Mouse (Mus musculus) heart, embryonic 11.5 days (tissue): Measurements from ENCODE around the gene Sh3bgrl2. TPM values are rescaled to one million over a fixed set of nuclear protein-coding genes. Genes with fewer than 3 reads are reported as not detected.
A peak's percentile ranks its signal among the peaks of the same experiment; 100 is the strongest.

Experiments
- ATAC-seq: fragments of 200-750 bp; cut with Nextera tagmentation; replicated peaks from 2 replicates; pipeline ENCODE4 v1.8.0; 2017; ENCODE audit warnings: moderate library complexity; ENCODE audit not compliant: insufficient number of reproducible peaks, low FRiP score, low TSS enrichment
- H3K27ac ChIP-seq: fragments of 300-500 bp; sonication (generic); 2 replicates; pipeline ENCODE4 v1.5.1; 2014; ENCODE audit warnings: mild to moderate bottlenecking, low read depth, low read length
- H3K27me3 ChIP-seq: fragments of 300-500 bp; sonication (generic); 2 replicates; pipeline ENCODE4 v1.6.1; 2014; ENCODE audit warnings: mild to moderate bottlenecking, low read length, mixed read lengths; ENCODE audit not compliant: control insufficient read depth, insufficient read depth
- H3K36me3 ChIP-seq: fragments of 300-500 bp; sonication (generic); 2 replicates; pipeline ENCODE4 v1.6.1; 2014; ENCODE audit warnings: mild to moderate bottlenecking, low read length, moderate library complexity, mixed read lengths; ENCODE audit not compliant: control insufficient read depth, insufficient read depth
- H3K4me1 ChIP-seq: fragments of 300-500 bp; sonication (generic); 2 replicates; pipeline ENCODE4 v1.6.1; 2014; ENCODE audit warnings: low read length; ENCODE audit not compliant: control insufficient read depth, insufficient read depth
- H3K4me2 ChIP-seq: fragments of 300-500 bp; sonication (generic); 2 replicates; pipeline ENCODE4 v1.6.1; 2014; ENCODE audit warnings: mild to moderate bottlenecking, moderate library complexity
- H3K4me3 ChIP-seq: fragments of 300-500 bp; sonication (generic); 2 replicates; pipeline ENCODE4 v1.5.1; 2014; ENCODE audit warnings: low read depth, low read length
- H3K9ac ChIP-seq: fragments of 300-500 bp; sonication (generic); 2 replicates; pipeline ENCODE4 v1.6.1; 2014; ENCODE audit warnings: mild to moderate bottlenecking, low read depth, low read length, moderate library complexity
- H3K9me3 ChIP-seq: fragments of 300-500 bp; sonication (generic); replicated peaks from 2 replicates; pipeline ENCODE4 v1.6.1; 2016; ENCODE audit warnings: low read length; ENCODE audit not compliant: control insufficient read depth
- WGBS: fragments of 180-500 bp; shearing (Covaris S2); extraction: QIAGEN DNeasy Blood & Tissue Kit; methylation state at CpG from one replicate; pipeline ENCODE4 v1.1.7; 2014; ENCODE audit not compliant: insufficient replicate concordance; 5-methylcytosine and 5-hydroxymethylcytosine counted together
- polyA plus RNA-seq: library from polyadenylated mRNA; unstranded; fragments of >200 nt; fragmentation: Nextera tagmentation; extraction: Ambion mirVana; gene quantifications from 2 replicates; pipeline ENCODE4 v1.2.1, GENCODE M21; 2014

Gene Sh3bgrl2
- polyA plus RNA-seq, 1 experiment from 2014 or later, result 22.4 TPM

DNA sequence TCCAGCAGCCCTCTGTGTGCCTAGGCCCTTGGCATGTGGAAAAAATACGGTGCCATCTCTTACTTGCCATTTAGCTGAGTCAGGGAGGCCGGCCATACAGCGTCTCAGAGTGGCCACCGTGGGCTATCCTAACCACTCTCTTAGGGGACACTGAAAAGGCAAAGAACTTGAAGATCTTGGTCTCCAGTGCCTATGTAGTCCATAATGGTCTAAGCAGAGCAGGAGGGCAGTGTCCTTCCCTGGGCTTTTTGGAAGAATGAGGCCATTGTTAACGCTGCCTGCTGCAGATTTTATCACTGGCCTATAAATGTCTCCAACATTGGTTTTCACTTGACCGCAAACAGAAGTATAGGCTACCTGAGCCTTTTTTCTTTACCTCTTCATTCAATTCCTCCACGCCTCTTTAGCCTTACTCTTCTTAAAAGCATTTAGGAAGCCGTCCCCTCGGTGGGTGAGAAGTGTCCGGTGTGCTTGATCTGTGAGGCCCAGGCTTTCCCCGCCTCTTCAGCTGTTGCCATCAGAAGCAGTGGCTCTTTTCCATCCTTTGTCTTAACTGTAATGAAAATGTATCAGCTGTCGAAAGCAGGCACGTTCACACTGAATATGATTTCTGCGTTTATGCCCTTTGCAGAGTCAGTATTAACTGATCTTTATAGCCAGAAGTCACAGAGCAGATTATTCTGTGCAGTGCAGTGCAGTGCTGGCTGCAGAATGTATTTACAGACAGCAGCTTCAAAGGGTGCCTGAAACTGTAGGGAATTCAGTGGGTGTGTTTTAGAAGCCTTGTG, 41.7 kb downstream of the Sh3bgrl2 start:
- WGBS, result 56% methylated on average over 14 of the region's 14 CpGs

DNA sequence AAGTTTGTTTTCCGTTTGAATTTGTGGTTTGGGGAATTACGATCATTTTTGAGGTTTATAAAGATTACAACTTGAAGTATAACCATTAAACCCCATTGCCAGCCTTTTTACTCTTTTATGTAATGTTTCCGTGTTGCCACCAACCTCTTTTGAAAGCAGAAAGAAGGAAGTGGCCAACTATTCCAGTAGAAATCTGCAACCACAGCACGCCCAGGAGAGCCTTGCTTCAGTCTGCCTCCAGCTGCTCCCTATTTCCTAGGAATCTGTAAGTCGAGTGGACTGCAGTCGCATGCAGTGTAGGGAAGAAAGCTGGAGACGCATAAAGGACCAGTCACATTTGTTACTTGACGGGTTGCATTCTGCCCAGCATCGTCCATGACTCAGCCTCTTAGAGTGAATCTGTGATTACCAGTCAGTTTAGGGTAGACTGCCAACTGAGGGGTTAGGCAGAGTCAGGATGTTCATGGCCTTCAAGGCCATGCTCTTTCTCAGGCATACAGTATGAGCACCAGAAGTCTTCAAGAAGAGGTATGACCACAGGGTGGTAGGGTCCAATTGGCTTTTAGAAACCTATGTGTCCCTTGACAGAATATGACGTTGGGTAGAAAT, 43.8 kb downstream of the Sh3bgrl2 start:
- Histone ChIP-seq H3K27me3 (no peaks in the 10 kb centered on the region), H3K9ac (no peak overlapping the region), H3K4me3 (no peak overlapping the region), H3K4me2 (no peak overlapping the region), H3K9me3 (no peaks in the 10 kb centered on the region), H3K4me1 (peaks cover 6% of the 10 kb centered on the region), H3K36me3 (no peaks in the 10 kb centered on the region), H3K27ac (no peak overlapping the region)
- no peak for ATAC-seq
- 86% methylated on average over 10 of the region's 10 CpGs for WGBS

More for the DNA sequence above, 41.7 kb downstream of the Sh3bgrl2 start:
- H3K27ac ChIP-seq, result no peak overlapping the region
- ATAC-seq, result no peak
- no peaks in the 10 kb centered on the region for H3K36me3 ChIP-seq
- H3K9me3 ChIP-seq, result no peaks in the 10 kb centered on the region
- H3K27me3 ChIP-seq, result no peaks in the 10 kb centered on the region
- no peak overlapping the region for H3K4me3 ChIP-seq
- no peak overlapping the region for H3K9ac ChIP-seq
- peaks cover 6% of the 10 kb centered on the region for H3K4me1 ChIP-seq
- no peak overlapping the region for H3K4me2 ChIP-seq

- WGBS, result 80% methylated on average over 5 of the region's 5 CpGs
- H3K4me1 ChIP-seq, result peaks cover 6% of the 10 kb centered on the region
- no peak overlapping the region for H3K4me2 ChIP-seq
- no peaks in the 10 kb centered on the region for H3K36me3 ChIP-seq
- no peak overlapping the region for H3K27ac ChIP-seq
- ATAC-seq, result no peak
- no peak overlapping the region for H3K4me3 ChIP-seq
- no peak overlapping the region for H3K9ac ChIP-seq
- no peaks in the 10 kb centered on the region for H3K9me3 ChIP-seq
- no peaks in the 10 kb centered on the region for H3K27me3 ChIP-seq
Measured at GRCm38 (mm10) chr9:83593811-83594210, 45.7 kb downstream of the Sh3bgrl2 start.

DNA sequence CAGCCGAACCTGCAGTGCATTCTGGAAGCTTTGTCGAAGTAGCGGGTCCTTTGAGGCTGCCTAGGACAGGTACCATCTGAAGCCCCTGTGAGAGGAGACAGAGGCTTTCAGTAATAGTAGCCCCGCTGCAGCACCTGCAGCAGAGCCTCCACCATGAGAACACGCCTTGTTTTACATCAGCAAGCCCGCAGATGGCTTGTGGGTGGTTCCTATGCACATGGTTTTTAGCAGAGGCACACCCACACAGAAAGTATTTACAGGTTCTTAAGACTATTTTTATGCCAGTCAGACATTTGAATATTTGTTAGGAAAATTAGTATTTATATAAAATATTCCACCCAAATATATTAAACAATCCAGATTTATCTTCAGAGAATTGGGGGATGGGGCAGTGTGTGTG, 48.0 kb downstream of the Sh3bgrl2 start:
- no peaks in the 10 kb centered on the region; the same call in 1 of the 2 replicates for H3K4me1 ChIP-seq
- no peak overlapping the region for H3K27ac ChIP-seq
- 84% methylated on average over 6 of the region's 6 CpGs for WGBS
- H3K9me3 ChIP-seq, result no peaks in the 10 kb centered on the region
- ATAC-seq, result no peak
- H3K27me3 ChIP-seq, result no peaks in the 10 kb centered on the region
- H3K9ac ChIP-seq, result no peak overlapping the region
- H3K4me3 ChIP-seq, result no peak overlapping the region
- no peaks in the 10 kb centered on the region for H3K36me3 ChIP-seq
- H3K4me2 ChIP-seq, result no peak overlapping the region

GRCm38 (mm10) chr9:83596646-83597481, 48.7 kb downstream of the Sh3bgrl2 start:
- no peak overlapping the region for H3K4me3 ChIP-seq
- no peaks in the 10 kb centered on the region for H3K9me3 ChIP-seq
- no peak overlapping the region for H3K27ac ChIP-seq
- no peak for ATAC-seq
- no peaks in the 10 kb centered on the region for H3K27me3 ChIP-seq
- H3K9ac ChIP-seq, result no peak overlapping the region
- H3K4me2 ChIP-seq, result no peak overlapping the region
- no peaks in the 10 kb centered on the region for H3K36me3 ChIP-seq
- 76% methylated on average over 13 of the region's 13 CpGs for WGBS
- peaks cover under 1% of the 10 kb centered on the region for H3K4me1 ChIP-seq

- no peak overlapping the region for H3K4me2 ChIP-seq
- H3K4me3 ChIP-seq, result no peak overlapping the region
- no peak overlapping the region for H3K27ac ChIP-seq
- peaks cover 5% of the 10 kb centered on the region for H3K4me1 ChIP-seq
- no peak overlapping the region for H3K9ac ChIP-seq
- H3K36me3 ChIP-seq, result no peaks in the 10 kb centered on the region
- H3K9me3 ChIP-seq, result no peaks in the 10 kb centered on the region
- no peak for ATAC-seq
- WGBS, result 65% methylated on average over 7 of the region's 7 CpGs
- no peaks in the 10 kb centered on the region for H3K27me3 ChIP-seq
Measured at GRCm38 (mm10) chr9:83598047-83598446, 49.9 kb downstream of the Sh3bgrl2 start.

DNA sequence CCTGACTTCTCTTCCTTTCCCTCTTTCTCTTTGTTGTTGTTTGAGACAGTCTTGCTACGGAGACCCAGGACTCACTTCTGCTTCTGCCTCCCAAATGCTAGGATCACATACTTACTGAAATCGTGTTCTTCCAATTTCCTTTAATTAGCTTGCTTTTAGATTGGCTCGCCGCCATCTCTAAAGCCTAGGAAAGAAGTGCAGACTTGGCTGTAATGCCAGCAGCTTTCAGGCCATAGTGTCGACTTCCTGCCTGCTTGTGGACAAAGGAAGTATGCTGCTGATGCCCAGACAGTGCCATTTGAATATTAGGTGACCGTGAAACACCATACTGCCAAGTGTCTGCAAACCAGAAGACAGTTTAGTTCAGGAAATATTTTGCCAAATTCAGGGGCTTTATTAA, 51.4 kb downstream of the Sh3bgrl2 start:
- ATAC-seq, result no peak
- no peak overlapping the region for H3K9ac ChIP-seq
- no peaks in the 10 kb centered on the region for H3K9me3 ChIP-seq
- no peak overlapping the region for H3K4me3 ChIP-seq
- H3K36me3 ChIP-seq, result no peaks in the 10 kb centered on the region
- WGBS, result 66% methylated on average over 6 of the region's 6 CpGs
- H3K4me1 ChIP-seq, result peaks cover 5% of the 10 kb centered on the region
- 0 out of 2 replicates have a peak overlapping the region, but pooled peaks have one; percentile 8 for H3K27ac ChIP-seq
- H3K4me2 ChIP-seq, result no peak overlapping the region
- no peaks in the 10 kb centered on the region for H3K27me3 ChIP-seq

- no peaks in the 10 kb centered on the region for H3K36me3 ChIP-seq
- H3K9me3 ChIP-seq, result no peaks in the 10 kb centered on the region
- no peak overlapping the region for H3K9ac ChIP-seq
- 77% methylated on average over 10 of the region's 10 CpGs for WGBS
- H3K27ac ChIP-seq, result no peak overlapping the region
- no peak overlapping the region for H3K4me2 ChIP-seq
- no peaks in the 10 kb centered on the region for H3K27me3 ChIP-seq
- H3K4me3 ChIP-seq, result no peak overlapping the region
- H3K4me1 ChIP-seq, result peaks cover 5% of the 10 kb centered on the region
- ATAC-seq, result no peak
Measured at GRCm38 (mm10) chr9:83600286-83601048, 52.3 kb downstream of the Sh3bgrl2 start.
